Mouse (Mus musculus) bone marrow macrophage, adult 2 months (primary cell): ENCODE results near the gene Slc22a16. TPM values are rescaled to one million over a fixed set of nuclear protein-coding genes. Genes with fewer than 3 reads are reported as not detected.

Experiments
- H3K27ac ChIP-seq: 2 replicates; pipeline ENCODE4 v1.5.1; 2012; ENCODE audit warnings: low read depth, low read length; ENCODE audit not compliant: insufficient read depth
- H3K4me1 ChIP-seq: 2 replicates; pipeline ENCODE4 v1.6.1; 2012; ENCODE audit warnings: low read length; ENCODE audit not compliant: control insufficient read depth, insufficient read depth
- H3K4me3 ChIP-seq: 2 replicates; pipeline ENCODE4 v1.5.1; 2012; ENCODE audit warnings: mild to moderate bottlenecking, low read length, moderate library complexity; ENCODE audit not compliant: insufficient read depth
- CTCF ChIP-seq: IDR thresholded peaks from 2 replicates; pipeline ENCODE4 v1.5.1; 2012; ENCODE audit warnings: low read depth, mild to moderate bottlenecking, low read length, moderate library complexity
- POLR2A ChIP-seq: IDR thresholded peaks from 2 replicates; pipeline ENCODE4 v1.6.1; 2012; ENCODE audit warnings: mild to moderate bottlenecking, low read depth, low read length, borderline replicate concordance
- polyA plus RNA-seq: library from polyadenylated mRNA; stranded (reverse); fragments of >200 nt; gene quantifications from 2 replicates; pipeline ENCODE4 v1.2.4, GENCODE M21; 2012; ENCODE audit not compliant: missing spikeins, insufficient read depth, insufficient read length

Slc22a16 gene
- not detected in 2 replicates for polyA plus RNA-seq

- peaks cover 7% of the 10 kb centered on the region for H3K4me1 ChIP-seq
- no peak for TF ChIP-seq POLR2A
- TF ChIP-seq CTCF = no peak
- no peak within 1 kb of the TSS for H3K27ac ChIP-seq
- H3K4me3 ChIP-seq = no peak within 1 kb of the TSS
Observed at GRCm38 (mm10) chr10:40570036-40570435, at the start of gene Slc22a16. TSS of gene Slc22a16 (plus strand) at chr10:40570336.

- no peak overlapping the region for H3K4me3 ChIP-seq
- H3K4me1 ChIP-seq = peaks cover 34% of the 10 kb centered on the region
- TF ChIP-seq POLR2A (no peak), CTCF (no peak)
- H3K27ac ChIP-seq = peak overlapping the region; percentile 15; the same call in 1 of the 2 replicates
Observed at GRCm38 (mm10) chr10:40521579-40521978, 48.6 kb upstream of the Slc22a16 start.

- no peak overlapping the region for H3K4me3 ChIP-seq
- peak overlapping the region; percentile 57 for H3K27ac ChIP-seq
- peaks cover 50% of the 10 kb centered on the region for H3K4me1 ChIP-seq
- TF ChIP-seq CTCF (no peak), POLR2A (no peak)
Observed at GRCm38 (mm10) chr10:40523312-40523975, 46.7 kb upstream of the Slc22a16 start.

GRCm38 (mm10) chr10:40524032-40524806 is 45.9 kb upstream of the Slc22a16 start:
- Histone ChIP-seq H3K27ac (peak overlapping the region; percentile 57), H3K4me3 (no peak overlapping the region), H3K4me1 (peaks cover 52% of the 10 kb centered on the region)
- TF ChIP-seq POLR2A (no peak), CTCF (no peak)

- 0 out of 2 replicates have a peak overlapping the region, but pooled peaks have one; percentile 4 for H3K4me3 ChIP-seq
- H3K4me1 ChIP-seq = peaks cover 55% of the 10 kb centered on the region
- TF ChIP-seq CTCF = no peak
- no peak for TF ChIP-seq POLR2A
- H3K27ac ChIP-seq = peak overlapping the region; percentile 69
Observed at GRCm38 (mm10) chr10:40524991-40525390, 45.1 kb upstream of the Slc22a16 start.

GRCm38 (mm10) chr10:40525616-40526155 is 44.5 kb upstream of the Slc22a16 start:
- TF ChIP-seq CTCF (no peak), POLR2A (no peak)
- Histone ChIP-seq H3K4me3 (peak overlapping the region; percentile 4; the same call in 1 of the 2 replicates), H3K4me1 (peaks cover 55% of the 10 kb centered on the region), H3K27ac (peak overlapping the region; percentile 69)

GRCm38 (mm10) chr10:40526301-40526761 is 43.8 kb upstream of the Slc22a16 start:
- peak overlapping the region; percentile 68 for H3K27ac ChIP-seq
- no peak overlapping the region for H3K4me3 ChIP-seq
- TF ChIP-seq POLR2A = no peak
- TF ChIP-seq CTCF = no peak
- H3K4me1 ChIP-seq = peaks cover 50% of the 10 kb centered on the region

- TF ChIP-seq POLR2A = no peak
- TF ChIP-seq CTCF = no peak
- Histone ChIP-seq H3K4me1 (peaks cover 44% of the 10 kb centered on the region), H3K4me3 (no peak overlapping the region), H3K27ac (no peak overlapping the region)
Observed at GRCm38 (mm10) chr10:40526986-40527385, 43.1 kb upstream of the Slc22a16 start.

GRCm38 (mm10) chr10:40527573-40527972 is 42.6 kb upstream of the Slc22a16 start:
- H3K4me3 ChIP-seq = no peak overlapping the region
- H3K4me1 ChIP-seq = peaks cover 40% of the 10 kb centered on the region
- no peak overlapping the region for H3K27ac ChIP-seq
- no peak for TF ChIP-seq CTCF
- TF ChIP-seq POLR2A = no peak
